Mouse (Mus musculus): Measurements from ENCODE around the gene Traf3ip3. TPM values are rescaled to one million over a fixed set of nuclear protein-coding genes. Genes with fewer than 3 reads are reported as not detected.

Traf3ip3 gene
- polyA plus RNA-seq, 1 experiment from 2014 or later = 9.2 TPM

DNA sequence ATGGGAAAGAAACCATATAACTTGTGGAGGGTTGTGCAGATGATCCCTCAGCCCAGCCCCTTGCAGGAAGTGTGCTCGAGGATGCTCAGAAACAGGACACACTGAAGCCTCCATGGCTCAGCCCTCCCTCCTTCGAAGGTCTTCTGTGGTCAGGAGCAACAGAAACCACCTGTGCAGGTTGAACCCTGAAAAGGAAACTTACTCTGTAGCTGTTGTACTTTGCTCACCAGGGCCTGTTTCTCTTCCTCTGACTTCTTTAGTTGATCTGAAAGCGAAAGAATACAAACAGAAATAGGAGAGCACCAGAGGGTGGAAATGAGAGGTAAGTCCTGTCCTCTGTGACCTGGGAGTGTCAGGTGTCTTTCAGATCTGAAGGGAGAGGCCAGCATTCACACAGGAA, 20.4 kb downstream of the Traf3ip3 start:
- Histone ChIP-seq H3K4me1 (replicated peaks; ENCODE audit: control insufficient read depth, insufficient read depth, low read length) (no peaks in the 10 kb centered on the region), H3K4me3 (ENCODE audit: low read depth, low read length) (no peak overlapping the region), H3K4me2 (no peak overlapping the region), H3K9ac (ENCODE audit: low read depth, low read length) (no peak overlapping the region), H3K27me3 (replicated peaks; ENCODE audit: control insufficient read depth, insufficient read depth, low read length) (no peaks in the 10 kb centered on the region), H3K27ac (ENCODE audit: low read depth, low read length) (no peak overlapping the region), H3K36me3 (ENCODE audit: control insufficient read depth, insufficient read depth, low read length) (no peaks in the 10 kb centered on the region), H3K9me3 (ENCODE audit: control insufficient read depth, low read length) (no peaks in the 10 kb centered on the region)
- WGBS = 79% methylated on average over 3 of the region's 3 CpGs
- ATAC-seq (replicated peaks; ENCODE audit: low FRiP score) = no peak
- no peak for DNase-seq (ENCODE audit: low spot score)

DNA sequence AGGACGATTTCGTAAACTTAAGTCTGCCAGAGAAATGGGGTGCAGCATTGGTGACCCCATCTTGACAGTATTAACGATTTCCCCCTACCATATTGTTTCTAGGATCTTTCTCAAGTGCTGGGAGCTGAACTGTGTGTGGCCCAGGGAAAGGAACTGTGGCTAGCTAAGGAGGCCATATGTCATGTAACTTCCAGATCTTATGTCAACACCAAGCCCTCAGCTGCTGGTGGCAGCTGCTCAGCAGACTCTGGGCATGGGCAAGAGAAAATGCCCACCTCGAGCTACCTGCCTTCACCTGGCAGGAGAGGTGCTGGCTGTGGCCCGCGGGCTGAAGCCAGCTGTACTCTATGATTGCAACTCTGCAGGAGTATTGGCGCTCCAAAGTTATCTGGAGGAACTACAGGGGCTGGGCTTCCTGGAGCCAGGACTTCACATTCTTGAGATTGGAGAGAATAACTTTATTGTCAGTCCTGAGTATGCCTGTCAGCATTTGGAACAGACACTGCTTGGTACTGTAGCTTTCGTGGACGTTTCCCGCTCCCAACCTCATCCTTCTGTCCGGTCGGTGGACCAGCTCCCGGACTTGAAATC, 27.3 kb downstream of the Traf3ip3 start:
- peak overlapping the region; percentile 85 for H3K4me2 ChIP-seq
- H3K36me3 ChIP-seq (ENCODE audit: control insufficient read depth, insufficient read depth, low read length) = no peaks in the 10 kb centered on the region
- H3K9me3 ChIP-seq (ENCODE audit: control insufficient read depth, low read length) = no peaks in the 10 kb centered on the region
- peak overlapping the region; percentile 81; the same call in 1 of the 2 replicates for H3K27ac ChIP-seq (ENCODE audit: low read depth, low read length)
- 74% methylated on average over 13 of the region's 13 CpGs for WGBS
- peaks cover 21% of the 10 kb centered on the region for H3K4me1 ChIP-seq (replicated peaks; ENCODE audit: control insufficient read depth, insufficient read depth, low read length)
- ATAC-seq (replicated peaks; ENCODE audit: low FRiP score) (no peak), DNase-seq (ENCODE audit: low spot score) (no peak)
- no peaks in the 10 kb centered on the region for H3K27me3 ChIP-seq (replicated peaks; ENCODE audit: control insufficient read depth, insufficient read depth, low read length)
- H3K4me3 ChIP-seq (ENCODE audit: low read depth, low read length) = peak overlapping the region; percentile 75
- peak overlapping the region; percentile 79 for H3K9ac ChIP-seq (ENCODE audit: low read depth, low read length)

DNA sequence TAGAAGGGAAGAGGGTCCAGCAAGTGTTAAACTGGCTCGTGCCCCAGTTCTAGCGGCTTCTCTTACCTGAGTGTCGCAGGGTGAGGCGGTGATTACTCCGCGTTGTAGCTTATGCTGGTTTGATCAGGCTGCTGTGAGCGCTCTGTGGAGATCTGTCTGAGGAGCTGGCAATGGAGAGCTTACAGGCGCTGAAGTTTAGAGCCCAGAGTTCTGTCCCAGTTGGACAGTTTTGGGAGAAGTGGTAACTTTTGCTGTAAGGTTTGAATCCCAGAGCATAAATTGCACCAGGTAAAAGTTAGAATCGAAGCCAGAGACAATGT, 27.7 kb downstream of the Traf3ip3 start:
- no peaks in the 10 kb centered on the region for H3K27me3 ChIP-seq (replicated peaks; ENCODE audit: control insufficient read depth, insufficient read depth, low read length)
- peak overlapping the region; percentile 79 for H3K9ac ChIP-seq (ENCODE audit: low read depth, low read length)
- DNase-seq (ENCODE audit: low spot score) (no peak), ATAC-seq (replicated peaks; ENCODE audit: low FRiP score) (no peak)
- peak overlapping the region; percentile 75 for H3K4me3 ChIP-seq (ENCODE audit: low read depth, low read length)
- peak overlapping the region; percentile 85 for H3K4me2 ChIP-seq
- H3K4me1 ChIP-seq (replicated peaks; ENCODE audit: control insufficient read depth, insufficient read depth, low read length) = peaks cover 21% of the 10 kb centered on the region
- H3K27ac ChIP-seq (ENCODE audit: low read depth, low read length) = peak overlapping the region; percentile 81
- 15% methylated on average over 9 of the region's 9 CpGs for WGBS
- no peaks in the 10 kb centered on the region for H3K36me3 ChIP-seq (ENCODE audit: control insufficient read depth, insufficient read depth, low read length)
- H3K9me3 ChIP-seq (ENCODE audit: control insufficient read depth, low read length) = no peaks in the 10 kb centered on the region

DNA sequence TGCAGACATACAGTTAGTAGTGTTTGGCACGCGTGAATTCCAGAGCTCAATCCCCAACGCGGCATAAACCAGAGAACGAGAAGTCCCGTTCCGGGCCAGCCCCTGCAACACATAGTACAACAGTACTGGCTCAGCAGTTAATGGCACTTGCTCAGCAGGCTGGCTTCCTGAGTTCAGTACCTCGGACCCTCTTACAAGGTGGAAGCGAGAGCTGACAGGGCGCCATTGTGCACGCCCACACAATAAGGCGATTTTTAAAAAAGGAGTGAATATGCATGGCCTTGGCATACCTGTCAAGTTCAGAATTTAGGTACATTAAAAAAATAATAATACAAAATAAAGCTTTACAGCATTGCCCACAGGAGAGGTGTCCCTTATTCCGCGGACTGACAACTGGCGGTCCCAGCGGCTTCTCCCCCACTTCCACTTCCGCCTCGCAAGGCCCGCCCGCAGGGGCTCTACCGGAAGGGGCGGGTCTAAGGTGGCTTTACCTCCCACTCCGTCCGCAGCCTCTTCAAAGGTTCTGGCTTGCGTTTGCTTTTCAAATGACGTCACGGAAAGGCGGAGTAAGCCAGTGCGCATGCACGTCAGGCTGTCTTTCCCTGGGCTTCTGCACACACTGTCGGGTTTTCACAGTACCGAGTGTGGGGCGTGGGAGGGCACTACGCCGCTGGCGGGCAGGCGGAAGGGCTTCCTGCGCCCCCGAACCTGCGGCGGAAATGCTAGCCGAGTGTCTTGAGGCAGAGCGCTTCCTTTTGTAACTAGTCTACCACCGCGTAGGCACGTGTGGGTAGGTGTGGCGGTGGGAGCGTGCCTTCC, 28.3 kb downstream of the Traf3ip3 start:
- H3K4me2 ChIP-seq = peak overlapping the region; percentile 85
- peak overlapping the region; percentile 75 for H3K4me3 ChIP-seq (ENCODE audit: low read depth, low read length)
- peak overlapping the region; percentile 81 for H3K27ac ChIP-seq (ENCODE audit: low read depth, low read length)
- peaks cover 21% of the 10 kb centered on the region for H3K4me1 ChIP-seq (replicated peaks; ENCODE audit: control insufficient read depth, insufficient read depth, low read length)
- WGBS = under 1% methylated on average over 48 of the region's 48 CpGs
- no peaks in the 10 kb centered on the region for H3K27me3 ChIP-seq (replicated peaks; ENCODE audit: control insufficient read depth, insufficient read depth, low read length)
- H3K9ac ChIP-seq (ENCODE audit: low read depth, low read length) = peak overlapping the region; percentile 80
- no peaks in the 10 kb centered on the region for H3K9me3 ChIP-seq (ENCODE audit: control insufficient read depth, low read length)
- peak; percentile 92 for DNase-seq (ENCODE audit: low spot score)
- no peaks in the 10 kb centered on the region for H3K36me3 ChIP-seq (ENCODE audit: control insufficient read depth, insufficient read depth, low read length)
- peak; percentile 98 for ATAC-seq (replicated peaks; ENCODE audit: low FRiP score)

DNA sequence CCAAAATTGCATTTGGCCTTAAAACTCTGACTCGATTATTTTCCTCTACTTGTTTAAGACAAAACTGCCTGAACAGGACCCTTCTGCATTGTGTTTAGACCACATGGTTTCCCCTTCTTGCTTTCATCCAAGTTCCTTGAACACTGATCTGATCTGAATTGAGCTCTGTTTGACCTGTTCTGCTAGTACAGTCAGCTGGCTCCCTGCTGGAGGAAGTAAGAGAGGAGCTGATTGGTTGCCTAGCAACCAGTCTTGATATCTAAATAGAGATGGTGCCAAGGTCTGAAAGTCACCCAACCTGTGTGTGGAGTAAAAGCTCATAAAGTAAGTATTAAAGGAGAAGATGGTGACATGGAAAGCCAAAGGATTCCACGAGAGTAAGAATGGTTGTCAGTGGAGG, 31.6 kb downstream of the Traf3ip3 start:
- WGBS = 86% methylated on average over 2 of the region's 2 CpGs

DNA sequence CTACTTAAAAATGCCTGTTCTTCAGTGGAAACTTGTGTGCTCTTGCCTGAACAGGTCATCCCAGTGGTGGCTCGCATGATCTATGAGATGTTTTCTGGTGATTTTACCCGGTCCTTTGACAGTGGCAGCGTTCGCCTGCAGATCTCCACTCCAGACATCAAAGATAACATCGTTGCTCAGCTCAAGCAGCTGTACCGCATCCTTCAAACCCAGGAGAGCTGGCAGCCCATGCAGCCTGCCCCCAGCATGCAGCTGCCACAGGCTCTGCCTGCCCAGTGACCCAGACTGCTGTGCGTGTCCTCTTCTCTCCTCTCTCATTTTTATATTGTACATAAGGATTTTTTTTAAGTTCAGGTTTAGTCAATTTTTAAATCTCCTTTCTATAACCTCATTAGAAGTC, 32.3 kb downstream of the Traf3ip3 start:
- WGBS = 80% methylated on average over 7 of the region's 7 CpGs
- Histone ChIP-seq H3K9ac (ENCODE audit: low read depth, low read length) (no peak overlapping the region), H3K4me2 (no peak overlapping the region), H3K27me3 (replicated peaks; ENCODE audit: control insufficient read depth, insufficient read depth, low read length) (no peaks in the 10 kb centered on the region), H3K9me3 (ENCODE audit: control insufficient read depth, low read length) (no peaks in the 10 kb centered on the region), H3K4me3 (ENCODE audit: low read depth, low read length) (no peak overlapping the region), H3K4me1 (replicated peaks; ENCODE audit: control insufficient read depth, insufficient read depth, low read length) (peaks cover 11% of the 10 kb centered on the region), H3K36me3 (ENCODE audit: control insufficient read depth, insufficient read depth, low read length) (no peaks in the 10 kb centered on the region), H3K27ac (ENCODE audit: low read depth, low read length) (no peak overlapping the region)
- ATAC-seq (replicated peaks; ENCODE audit: low FRiP score) = no peak
- DNase-seq (ENCODE audit: low spot score) = no peak

More for the DNA sequence above, 31.6 kb downstream of the Traf3ip3 start:
- Histone ChIP-seq H3K4me2 (no peak overlapping the region), H3K4me3 (ENCODE audit: low read depth, low read length) (no peak overlapping the region), H3K27me3 (replicated peaks; ENCODE audit: control insufficient read depth, insufficient read depth, low read length) (no peaks in the 10 kb centered on the region), H3K27ac (ENCODE audit: low read depth, low read length) (no peak overlapping the region), H3K9me3 (ENCODE audit: control insufficient read depth, low read length) (no peaks in the 10 kb centered on the region), H3K36me3 (ENCODE audit: control insufficient read depth, insufficient read depth, low read length) (no peaks in the 10 kb centered on the region), H3K9ac (ENCODE audit: low read depth, low read length) (no peak overlapping the region), H3K4me1 (replicated peaks; ENCODE audit: control insufficient read depth, insufficient read depth, low read length) (peaks cover 17% of the 10 kb centered on the region)
- DNase-seq (ENCODE audit: low spot score) (no peak), ATAC-seq (replicated peaks; ENCODE audit: low FRiP score) (no peak)

DNA sequence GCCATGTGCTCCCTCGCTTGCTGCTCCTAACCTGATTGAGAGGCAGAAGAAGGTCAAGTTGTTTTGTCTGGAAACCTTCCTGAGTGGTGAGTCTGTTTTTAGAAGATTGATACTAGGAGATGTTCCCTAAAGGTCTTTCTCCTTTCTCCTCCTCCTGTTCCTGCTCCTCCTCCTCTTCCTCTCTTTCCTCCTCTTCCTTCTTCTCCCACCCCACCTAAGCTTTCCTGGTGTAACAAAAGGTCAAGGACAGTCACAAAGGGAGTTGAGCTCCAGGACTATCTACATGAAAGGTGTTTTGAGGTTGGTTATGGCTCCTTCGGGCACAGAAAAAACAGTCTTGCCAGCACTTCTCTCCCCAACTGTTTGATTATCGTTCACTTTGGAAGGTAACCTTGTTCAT, 33.8 kb downstream of the Traf3ip3 start, which contains the start of gene A130010J15Rik:
Gene A130010J15Rik (plus strand): TSS at position 301 of the 400 bp plus-strand sequence.
- H3K36me3 ChIP-seq (ENCODE audit: control insufficient read depth, insufficient read depth, low read length) = no peaks in the 10 kb centered on the region
- no peak within 1 kb of the TSS for H3K4me3 ChIP-seq (ENCODE audit: low read depth, low read length)
- H3K4me1 ChIP-seq (replicated peaks; ENCODE audit: control insufficient read depth, insufficient read depth, low read length) = peaks cover 7% of the 10 kb centered on the region
- H3K9me3 ChIP-seq (ENCODE audit: control insufficient read depth, low read length) = no peaks in the 10 kb centered on the region
- 83% methylated on average over 3 of the region's 3 CpGs for WGBS
- no peaks in the 10 kb centered on the region for H3K27me3 ChIP-seq (replicated peaks; ENCODE audit: control insufficient read depth, insufficient read depth, low read length)
- ATAC-seq (replicated peaks; ENCODE audit: low FRiP score) (no peak), DNase-seq (ENCODE audit: low spot score) (no peak)
- no peak within 1 kb of the TSS for H3K9ac ChIP-seq (ENCODE audit: low read depth, low read length)
- H3K4me2 ChIP-seq = no peak within 1 kb of the TSS
- H3K27ac ChIP-seq (ENCODE audit: low read depth, low read length) = no peak within 1 kb of the TSS

DNA sequence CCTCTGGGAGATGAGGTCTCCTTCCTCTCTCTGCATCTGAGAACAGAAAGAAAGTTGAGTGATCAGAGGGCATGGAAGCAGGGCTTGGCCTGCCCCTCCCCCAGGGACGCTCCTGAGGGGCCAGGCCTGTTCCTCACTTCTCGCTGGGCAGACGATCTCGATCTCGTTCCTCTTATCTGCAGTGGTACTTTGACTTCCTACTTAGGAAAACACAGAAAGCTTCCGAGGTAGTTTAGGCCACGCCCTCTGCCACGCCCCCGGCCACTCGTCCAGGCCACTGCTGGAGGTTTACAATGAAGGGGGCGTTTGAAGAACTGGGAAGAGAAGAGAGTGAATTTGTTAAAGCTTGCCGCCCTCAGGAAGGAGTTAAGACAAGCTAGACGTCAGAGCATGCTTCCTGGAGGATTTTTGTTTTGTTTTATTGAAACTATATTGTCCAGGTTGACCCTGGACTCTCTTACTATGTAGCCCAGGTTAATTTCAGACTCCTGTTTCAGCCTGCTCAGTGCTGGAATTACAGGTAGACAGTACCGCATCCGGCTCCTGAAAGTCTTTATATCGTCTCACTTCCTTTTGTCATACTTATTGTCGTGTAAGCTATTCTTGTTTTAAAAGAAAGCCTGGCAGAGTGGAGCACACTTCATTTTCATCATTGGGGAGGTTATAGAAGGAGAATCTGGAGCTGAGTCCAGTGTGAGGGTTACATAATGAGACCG, 41.0 kb downstream of the Traf3ip3 start:
- Histone ChIP-seq H3K4me3 (ENCODE audit: low read depth, low read length) (peak overlapping the region; percentile 23; the same call in 1 of the 2 replicates), H3K4me1 (replicated peaks; ENCODE audit: control insufficient read depth, insufficient read depth, low read length) (peaks cover 24% of the 10 kb centered on the region), H3K4me2 (peak overlapping the region; percentile 61), H3K27me3 (replicated peaks; ENCODE audit: control insufficient read depth, insufficient read depth, low read length) (0 out of 2 replicates have a peak, but pooled peaks cover 2% of the 10 kb centered on the region), H3K27ac (ENCODE audit: low read depth, low read length) (no peak overlapping the region), H3K36me3 (ENCODE audit: control insufficient read depth, insufficient read depth, low read length) (no peaks in the 10 kb centered on the region; the same call in 1 of the 2 replicates), H3K9ac (ENCODE audit: low read depth, low read length) (no peak overlapping the region), H3K9me3 (ENCODE audit: control insufficient read depth, low read length) (no peaks in the 10 kb centered on the region)
- ATAC-seq (replicated peaks; ENCODE audit: low FRiP score) (peak; percentile 69), DNase-seq (ENCODE audit: low spot score) (peak; percentile 70)
- 14% methylated on average over 18 of the region's 18 CpGs for WGBS

All from liver, embryonic 11.5 days (tissue).